Mouse (Mus musculus): ENCODE results near the gene Zpr1. TPM values are rescaled to one million over a fixed set of nuclear protein-coding genes. Genes with fewer than 3 reads are reported as not detected.

The Zpr1 gene
- polyA plus RNA-seq, 1 experiment from 2014 or later: 55.9 TPM

- Histone ChIP-seq H3K4me3 (replicated peaks) (peak overlapping the region; percentile 27), H3K27ac (peak overlapping the region; percentile 68), H3K9me3 (no peaks in the 10 kb centered on the region), H3K9ac (replicated peaks) (peak overlapping the region; percentile 42), H3K27me3 (peaks cover 10% of the 10 kb centered on the region; the same call in 1 of the 2 replicates), H3K4me2 (peak overlapping the region; percentile 55), H3K4me1 (replicated peaks) (peaks cover 16% of the 10 kb centered on the region), H3K36me3 (no peaks in the 10 kb centered on the region)
- WGBS: 2% methylated on average over 19 of the region's 19 CpGs
- no peak for ATAC-seq (ENCODE audit: insufficient number of reproducible peaks, insufficient read depth, low FRiP score, low TSS enrichment, low read depth)
Measured at GRCm38 (mm10) chr9:46329250-46329648, 56.4 kb downstream of the Zpr1 start.

GRCm38 (mm10) chr9:46329801-46330585 lies 57.1 kb downstream of the Zpr1 start:
- Histone ChIP-seq H3K4me3 (replicated peaks) (no peak overlapping the region), H3K27ac (no peak overlapping the region), H3K9ac (replicated peaks) (no peak overlapping the region), H3K27me3 (peaks cover 17% of the 10 kb centered on the region), H3K9me3 (no peaks in the 10 kb centered on the region), H3K4me1 (replicated peaks) (peaks cover 23% of the 10 kb centered on the region), H3K4me2 (peak overlapping the region; percentile 55), H3K36me3 (no peaks in the 10 kb centered on the region)
- 14% methylated on average over 24 of the region's 24 CpGs for WGBS
- ATAC-seq (ENCODE audit: insufficient number of reproducible peaks, insufficient read depth, low FRiP score, low TSS enrichment, low read depth): 0 out of 2 replicates have a peak, but pooled peaks have one; percentile 42

GRCm38 (mm10) chr9:46330586-46330895 lies 57.7 kb downstream of the Zpr1 start:
- Histone ChIP-seq H3K27ac (no peak overlapping the region), H3K27me3 (peaks cover 23% of the 10 kb centered on the region), H3K9ac (replicated peaks) (no peak overlapping the region), H3K4me2 (no peak overlapping the region), H3K36me3 (no peaks in the 10 kb centered on the region), H3K4me1 (replicated peaks) (peaks cover 23% of the 10 kb centered on the region), H3K9me3 (no peaks in the 10 kb centered on the region), H3K4me3 (replicated peaks) (no peak overlapping the region)
- ATAC-seq (ENCODE audit: insufficient number of reproducible peaks, insufficient read depth, low FRiP score, low TSS enrichment, low read depth): no peak
- 48% methylated on average over 6 of the region's 6 CpGs for WGBS

- H3K9ac ChIP-seq (replicated peaks): no peak overlapping the region
- WGBS: 89% methylated on average over 1 of the region's 1 CpGs
- peaks cover 28% of the 10 kb centered on the region for H3K27me3 ChIP-seq
Measured at GRCm38 (mm10) chr9:46331301-46331700, 58.4 kb downstream of the Zpr1 start.

More at GRCm38 (mm10) chr9:46331301-46331700, 58.4 kb downstream of the Zpr1 start:
- Histone ChIP-seq H3K4me2 (no peak overlapping the region), H3K27ac (no peak overlapping the region), H3K4me1 (replicated peaks) (peaks cover 23% of the 10 kb centered on the region), H3K36me3 (no peaks in the 10 kb centered on the region), H3K4me3 (replicated peaks) (no peak overlapping the region), H3K9me3 (no peaks in the 10 kb centered on the region)
- ATAC-seq (ENCODE audit: insufficient number of reproducible peaks, insufficient read depth, low FRiP score, low TSS enrichment, low read depth): no peak

Other genes starting within 250 kb of the Zpr1 start
- gene Apoa1, start 44.5 kb upstream of the Zpr1 start, polyA plus RNA-seq (2016; fragmentation: Nextera tagmentation; extraction: Ambion mirVana): 2.5 and 3.2 TPM in 2 replicates
- gene Apoc3, start 37.4 kb upstream of the Zpr1 start, polyA plus RNA-seq (2016; fragmentation: Nextera tagmentation; extraction: Ambion mirVana): not detected in 2 replicates
- gene Apoa4, start 32.4 kb upstream of the Zpr1 start, polyA plus RNA-seq (2016; fragmentation: Nextera tagmentation; extraction: Ambion mirVana): not detected in 2 replicates
- gene Apoa5, start 4.4 kb upstream of the Zpr1 start, polyA plus RNA-seq (2016; fragmentation: Nextera tagmentation; extraction: Ambion mirVana): 0.09 TPM in 1 of 2 replicates, not detected in the other
- gene Bud13, start 9.9 kb downstream of the Zpr1 start, polyA plus RNA-seq (2016; fragmentation: Nextera tagmentation; extraction: Ambion mirVana): 35.6 and 36.8 TPM in 2 replicates
- not detected in 2 replicates for gene 4931429L15Rik, start 46.9 kb downstream of the Zpr1 start, polyA plus RNA-seq (2016; fragmentation: Nextera tagmentation; extraction: Ambion mirVana)

Measured in limb, embryonic 12.5 days (tissue).